Mouse (Mus musculus): ENCODE data around the gene Ccr1l1.

Gene Ccr1l1

GRCm38 (mm10) chr9:123927281-123927960 is 50.8 kb downstream of the Ccr1l1 start:
- DNase-seq, result peak in 1 of 2 experiments; percentile 10
